Mouse (Mus musculus): ENCODE measurements around the gene Gm1043.

DNA sequence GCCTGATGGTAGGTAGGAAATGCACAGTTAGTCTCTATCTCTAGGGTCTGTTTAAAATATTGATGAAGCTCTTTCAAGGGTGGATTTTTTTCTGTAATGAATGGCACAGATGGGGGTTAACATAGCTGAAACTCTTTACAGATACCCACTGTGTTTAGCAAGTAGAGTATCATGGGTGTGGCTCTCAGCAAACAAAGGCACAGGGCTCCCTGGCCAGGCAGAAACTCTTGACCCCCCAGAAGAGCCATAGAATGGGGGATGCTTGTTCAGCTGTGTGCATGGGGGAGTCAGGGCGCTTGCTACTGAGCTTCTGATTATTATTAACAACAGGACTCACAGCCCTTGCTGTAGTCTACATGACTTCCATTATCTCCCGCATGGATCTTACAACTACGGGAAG is 163.7 kb downstream of the Gm1043 start:
- TF ChIP-seq POLR2A (IDR thresholded peaks at IDR 0.05; ENCODE audit: borderline replicate concordance, extremely low read depth, low read depth, low read length): no peak
- no peak for TF ChIP-seq CTCF (IDR thresholded peaks at IDR 0.05; ENCODE audit: insufficient read depth, low read length)

Data from lung, adult 2 months (tissue).